20 mouse cellular contexts compared by ENCODE assay signal in genomic region chr7:123747986-123748385, GRCm38 (mm10).
DNase-seq lines count a peak whose midpoint lies in the region; ATAC-seq and TF ChIP-seq lines count a peak whose summit lies in the region.
"Had no signal": no experiment of that assay in that cellular context is flagged by ENCODE, and none has a peak within 500 bp of the region (broad histone marks: within the 10 kb centered on the region; RNA-seq: fewer than 3 reads in every experiment).

No protein-coding gene starts in this region.

- DNase-seq in embryonic facial prominence, embryonic 14.5 days (ENCODE audit: low spot score), result peak; percentile 20
- no peak for DNase-seq in embryonic facial prominence, embryonic 10.5 days (ENCODE audit: low spot score)
- peak; percentile 53 for DNase-seq in hindbrain, embryonic 14.5 days (ENCODE audit: low spot score)
- no peak for DNase-seq in hindbrain, embryonic 11.5 days (ENCODE audit: low spot score)
- peak; percentile 32 for DNase-seq in lung, embryonic 14.5 days
- no peak for DNase-seq in lung, postnatal 0 days (ENCODE audit: low spot score)
- DNase-seq: adrenal gland, postnatal 14 days; cerebellum, adult 8-10 months; cerebellum, postnatal 36 days; gastrocnemius, postnatal 14 days; heart, adult 2 months; heart, postnatal 14 days; kidney, adult 11 months had no signal

- no peak overlapping the region for H3K4me2 ChIP-seq in embryonic facial prominence, embryonic 14.5 days (ENCODE audit: low read depth, low read length)
- no peak overlapping the region for H3K4me2 ChIP-seq in hindbrain, embryonic 14.5 days (replicated peaks)
- no peak overlapping the region for H3K4me2 ChIP-seq in hindbrain, embryonic 11.5 days (replicated peaks; ENCODE audit: low read depth, low read length)
- H3K4me2 ChIP-seq in lung, embryonic 14.5 days, result no peak overlapping the region
- no peak overlapping the region for H3K4me2 ChIP-seq in lung, postnatal 0 days (replicated peaks; ENCODE audit: low read depth, low read length)
- no peak overlapping the region for H3K4me2 ChIP-seq in embryonic facial prominence, embryonic 15.5 days (replicated peaks)
- H3K4me2 ChIP-seq: forebrain, embryonic 15.5 days; heart, embryonic 11.5 days; heart, embryonic 15.5 days had no signal

- TF ChIP-seq CTCF in lung, embryonic 14.5 days (IDR thresholded peaks at IDR 0.05; ENCODE audit: low read depth), result no peak
- no peak for TF ChIP-seq CTCF in lung, postnatal 0 days (IDR thresholded peaks at IDR 0.05)

- H3K36me3 ChIP-seq in embryonic facial prominence, embryonic 14.5 days (ENCODE audit: control insufficient read depth, insufficient read depth, low read length), result no peaks in the 10 kb centered on the region
- no peaks in the 10 kb centered on the region for H3K36me3 ChIP-seq in embryonic facial prominence, embryonic 10.5 days (replicated peaks)
- no peaks in the 10 kb centered on the region for H3K36me3 ChIP-seq in hindbrain, embryonic 14.5 days (replicated peaks; ENCODE audit: control insufficient read depth, insufficient read depth)
- H3K36me3 ChIP-seq in hindbrain, embryonic 11.5 days (ENCODE audit: control insufficient read depth, insufficient read depth, low read length), result no peaks in the 10 kb centered on the region
- H3K36me3 ChIP-seq in lung, embryonic 14.5 days (ENCODE audit: insufficient read depth), result no peaks in the 10 kb centered on the region
- no peaks in the 10 kb centered on the region for H3K36me3 ChIP-seq in lung, postnatal 0 days (ENCODE audit: insufficient read depth, low read length)
- H3K36me3 ChIP-seq in embryonic facial prominence, embryonic 15.5 days, result no peaks in the 10 kb centered on the region
- H3K36me3 ChIP-seq: forebrain, embryonic 15.5 days; heart, embryonic 15.5 days had no signal

- no peak for TF ChIP-seq EP300 in lung, postnatal 0 days (IDR thresholded peaks at IDR 0.05)

- no peaks in the 10 kb centered on the region for H3K4me1 ChIP-seq in embryonic facial prominence, embryonic 14.5 days (ENCODE audit: control insufficient read depth, insufficient read depth, low read length)
- H3K4me1 ChIP-seq in embryonic facial prominence, embryonic 10.5 days, result no peaks in the 10 kb centered on the region
- no peaks in the 10 kb centered on the region for H3K4me1 ChIP-seq in hindbrain, embryonic 14.5 days (replicated peaks; ENCODE audit: control insufficient read depth, insufficient read depth, low read length)
- no peaks in the 10 kb centered on the region for H3K4me1 ChIP-seq in hindbrain, embryonic 11.5 days (replicated peaks; ENCODE audit: control insufficient read depth, insufficient read depth, low read length)
- H3K4me1 ChIP-seq in lung, embryonic 14.5 days (ENCODE audit: insufficient read depth), result no peaks in the 10 kb centered on the region
- H3K4me1 ChIP-seq in lung, postnatal 0 days (ENCODE audit: insufficient read depth, low read depth, low read length), result no peaks in the 10 kb centered on the region
- no peaks in the 10 kb centered on the region for H3K4me1 ChIP-seq in embryonic facial prominence, embryonic 15.5 days
- H3K4me1 ChIP-seq: forebrain, embryonic 15.5 days; heart, embryonic 15.5 days had no signal

- ATAC-seq in embryonic facial prominence, embryonic 14.5 days (ENCODE audit: low read depth), result no peak
- ATAC-seq in hindbrain, embryonic 14.5 days (ENCODE audit: low FRiP score), result no peak; the same call in 1 of the 2 replicates
- no peak for ATAC-seq in hindbrain, embryonic 11.5 days (ENCODE audit: low FRiP score)
- no peak for ATAC-seq in lung, embryonic 14.5 days (ENCODE audit: insufficient read depth)
- no peak for ATAC-seq in lung, postnatal 0 days
- ATAC-seq in embryonic facial prominence, embryonic 15.5 days (ENCODE audit: insufficient number of reproducible peaks, low FRiP score, low TSS enrichment, low read depth), result peak; percentile 24; the same call in 1 of the 2 replicates
- ATAC-seq: activated CD4-positive, CD25-positive, alpha-beta regulatory T cell, adult 4 months; forebrain, embryonic 15.5 days; hindbrain, embryonic 16.5 days; Patski had no signal

- H3K27ac ChIP-seq in embryonic facial prominence, embryonic 14.5 days (replicated peaks; ENCODE audit: low read depth, low read length), result no peak overlapping the region
- H3K27ac ChIP-seq in embryonic facial prominence, embryonic 10.5 days (replicated peaks), result no peak overlapping the region
- H3K27ac ChIP-seq in hindbrain, embryonic 14.5 days, result no peak overlapping the region
- H3K27ac ChIP-seq in hindbrain, embryonic 11.5 days (ENCODE audit: low read depth, low read length), result no peak overlapping the region
- no peak overlapping the region for H3K27ac ChIP-seq in lung, embryonic 14.5 days (ENCODE audit: low read depth)
- H3K27ac ChIP-seq in lung, postnatal 0 days (ENCODE audit: low read length), result no peak overlapping the region
- no peak overlapping the region for H3K27ac ChIP-seq in embryonic facial prominence, embryonic 15.5 days (replicated peaks)
- H3K27ac ChIP-seq: forebrain, embryonic 15.5 days; heart, adult 2 months; heart, embryonic 15.5 days had no signal

- H3K4me3 ChIP-seq in embryonic facial prominence, embryonic 14.5 days (ENCODE audit: low read depth, low read length), result no peak overlapping the region
- H3K4me3 ChIP-seq in embryonic facial prominence, embryonic 10.5 days, result no peak overlapping the region
- H3K4me3 ChIP-seq in hindbrain, embryonic 14.5 days (replicated peaks; ENCODE audit: low read length), result no peak overlapping the region
- no peak overlapping the region for H3K4me3 ChIP-seq in hindbrain, embryonic 11.5 days (ENCODE audit: low read depth, low read length)
- H3K4me3 ChIP-seq in lung, embryonic 14.5 days (ENCODE audit: low read depth, low read length), result no peak overlapping the region
- no peak overlapping the region for H3K4me3 ChIP-seq in lung, postnatal 0 days (ENCODE audit: low read depth, low read length)
- no peak overlapping the region for H3K4me3 ChIP-seq in embryonic facial prominence, embryonic 15.5 days (replicated peaks)
- H3K4me3 ChIP-seq: forebrain, embryonic 15.5 days; heart, adult 2 months; heart, embryonic 15.5 days had no signal

- WGBS in embryonic facial prominence, embryonic 14.5 days, result 60% methylated on average over 4 of the region's 4 CpGs
- 81% methylated on average over 4 of the region's 4 CpGs for WGBS in embryonic facial prominence, embryonic 10.5 days
- WGBS in hindbrain, embryonic 14.5 days, result 53% methylated on average over 4 of the region's 4 CpGs
- 82% methylated on average over 4 of the region's 4 CpGs for WGBS in hindbrain, embryonic 11.5 days
- WGBS in lung, embryonic 14.5 days, result 62% methylated on average over 4 of the region's 4 CpGs
- 46% methylated on average over 4 of the region's 4 CpGs for WGBS in lung, postnatal 0 days
- 58% methylated on average over 4 of the region's 4 CpGs for WGBS in embryonic facial prominence, embryonic 15.5 days

- no peak overlapping the region for H3K9ac ChIP-seq in embryonic facial prominence, embryonic 14.5 days (ENCODE audit: low read depth, low read length)
- H3K9ac ChIP-seq in hindbrain, embryonic 14.5 days, result no peak overlapping the region
- H3K9ac ChIP-seq in hindbrain, embryonic 11.5 days (ENCODE audit: low read depth, low read length), result no peak overlapping the region
- H3K9ac ChIP-seq in lung, embryonic 14.5 days, result no peak overlapping the region
- no peak overlapping the region for H3K9ac ChIP-seq in lung, postnatal 0 days (replicated peaks; ENCODE audit: low read depth)
- no peak overlapping the region for H3K9ac ChIP-seq in embryonic facial prominence, embryonic 15.5 days
- H3K9ac ChIP-seq: forebrain, embryonic 15.5 days; heart, embryonic 15.5 days had no signal

- no peaks in the 10 kb centered on the region for H3K9me3 ChIP-seq in embryonic facial prominence, embryonic 14.5 days (ENCODE audit: control insufficient read depth, low read length)
- H3K9me3 ChIP-seq in embryonic facial prominence, embryonic 10.5 days, result no peaks in the 10 kb centered on the region
- H3K9me3 ChIP-seq in hindbrain, embryonic 14.5 days (ENCODE audit: control insufficient read depth, low read length), result no peaks in the 10 kb centered on the region
- no peaks in the 10 kb centered on the region for H3K9me3 ChIP-seq in hindbrain, embryonic 11.5 days (ENCODE audit: control insufficient read depth, low read length)
- no peaks in the 10 kb centered on the region for H3K9me3 ChIP-seq in lung, embryonic 14.5 days (ENCODE audit: low read depth, low read length)
- H3K9me3 ChIP-seq in lung, postnatal 0 days (ENCODE audit: low read length), result no peaks in the 10 kb centered on the region
- no peaks in the 10 kb centered on the region for H3K9me3 ChIP-seq in embryonic facial prominence, embryonic 15.5 days (replicated peaks)
- H3K9me3 ChIP-seq: forebrain, embryonic 15.5 days; heart, embryonic 15.5 days had no signal

- H3K27me3 ChIP-seq in embryonic facial prominence, embryonic 14.5 days (replicated peaks; ENCODE audit: control insufficient read depth, insufficient read depth, low read length), result no peaks in the 10 kb centered on the region
- no peaks in the 10 kb centered on the region for H3K27me3 ChIP-seq in embryonic facial prominence, embryonic 10.5 days (replicated peaks; ENCODE audit: low read depth, poor library complexity, severe bottlenecking)
- H3K27me3 ChIP-seq in hindbrain, embryonic 14.5 days (ENCODE audit: control insufficient read depth, insufficient read depth, low read length), result no peaks in the 10 kb centered on the region
- H3K27me3 ChIP-seq in hindbrain, embryonic 11.5 days (ENCODE audit: control insufficient read depth, insufficient read depth, low read length), result no peaks in the 10 kb centered on the region
- H3K27me3 ChIP-seq in lung, embryonic 14.5 days (ENCODE audit: insufficient read depth, low read length), result no peaks in the 10 kb centered on the region
- H3K27me3 ChIP-seq in lung, postnatal 0 days (replicated peaks; ENCODE audit: insufficient read depth, low read length), result no peaks in the 10 kb centered on the region
- no peaks in the 10 kb centered on the region for H3K27me3 ChIP-seq in embryonic facial prominence, embryonic 15.5 days
- H3K27me3 ChIP-seq: forebrain, embryonic 15.5 days; heart, embryonic 15.5 days; Patski had no signal

Comparison
In these comparisons a context has a peak if more than half of its experiments do, and no peak if none do; other contexts are left out.
1. DNase-seq: peak in embryonic facial prominence, embryonic 14.5 days (single experiment), hindbrain, embryonic 14.5 days (single experiment) and lung, embryonic 14.5 days (single experiment); none in embryonic facial prominence, embryonic 10.5 days (single experiment), hindbrain, embryonic 11.5 days (single experiment) and lung, postnatal 0 days (single experiment).